Mouse (Mus musculus) forebrain, embryonic 11.5 days (tissue): Measurements from ENCODE around the gene Scn5a. TPM values are rescaled to one million over a fixed set of nuclear protein-coding genes. Genes with fewer than 3 reads are reported as not detected.

Source experiments
- ATAC-seq: fragments of 200-750 bp; cut with Nextera tagmentation; replicated peaks from 2 replicates; pipeline ENCODE4 v1.8.0; 2017; ENCODE audit warnings: moderate TSS enrichment; ENCODE audit not compliant: low FRiP score
- DNase-seq: peaks from one replicate; pipeline ENCODE4 v3.0.0-alpha.2; 2017; ENCODE audit warnings: low spot score
- H3K27ac ChIP-seq: fragments of 300-500 bp; sonication (generic); 2 replicates; pipeline ENCODE4 v1.5.1; 2014; ENCODE audit warnings: low read depth, low read length
- H3K27me3 ChIP-seq: fragments of 300-500 bp; sonication (generic); 2 replicates; pipeline ENCODE4 v1.6.1; 2014; ENCODE audit warnings: mild to moderate bottlenecking, low read length, mixed read lengths; ENCODE audit not compliant: control insufficient read depth, insufficient read depth
- H3K36me3 ChIP-seq: fragments of 300-500 bp; sonication (generic); 2 replicates; pipeline ENCODE4 v1.6.1; 2014; ENCODE audit warnings: mild to moderate bottlenecking, low read length, moderate library complexity, mixed read lengths; ENCODE audit not compliant: control insufficient read depth, insufficient read depth
- H3K4me1 ChIP-seq: fragments of 300-500 bp; sonication (generic); replicated peaks from 2 replicates; pipeline ENCODE4 v1.6.1; 2014; ENCODE audit warnings: low read length, mixed read lengths; ENCODE audit not compliant: control insufficient read depth, insufficient read depth
- H3K4me2 ChIP-seq: fragments of 300-500 bp; sonication (generic); 2 replicates; pipeline ENCODE4 v1.6.1; 2014; ENCODE audit warnings: low read depth, mild to moderate bottlenecking, low read length, moderate library complexity, mixed read lengths; ENCODE audit not compliant: severe bottlenecking
- H3K4me3 ChIP-seq: fragments of 300-500 bp; sonication (generic); 2 replicates; pipeline ENCODE4 v1.5.1; 2014; ENCODE audit warnings: low read depth, low read length
- H3K9ac ChIP-seq: fragments of 300-500 bp; sonication (generic); 2 replicates; pipeline ENCODE4 v1.6.1; 2014; ENCODE audit warnings: low read length
- H3K9me3 ChIP-seq: fragments of 300-500 bp; sonication (generic); 2 replicates; pipeline ENCODE4 v1.6.1; 2016; ENCODE audit warnings: low read length, mixed read lengths; ENCODE audit not compliant: control insufficient read depth
- WGBS: fragments of 180-500 bp; shearing (Covaris S2); extraction: QIAGEN DNeasy Blood & Tissue Kit; methylation state at CpG from one replicate; pipeline ENCODE4 v1.1.7; 2014; 5-methylcytosine and 5-hydroxymethylcytosine counted together
- polyA plus RNA-seq: library from polyadenylated mRNA; unstranded; fragments of >200 nt; fragmentation: Nextera tagmentation; extraction: Ambion mirVana; gene quantifications from 2 replicates; pipeline ENCODE4 v1.2.1, GENCODE M21; 2014

Gene Scn5a
- polyA plus RNA-seq, 1 experiment from 2014 or later: 3.2 TPM

GRCm38 (mm10) chr9:119531684-119532417, 47.0 kb downstream of the Scn5a start:
- Histone ChIP-seq H3K4me3 (no peak overlapping the region), H3K36me3 (no peaks in the 10 kb centered on the region), H3K9ac (no peak overlapping the region), H3K27ac (no peak overlapping the region), H3K9me3 (no peaks in the 10 kb centered on the region), H3K27me3 (peaks cover 33% of the 10 kb centered on the region), H3K4me2 (no peak overlapping the region), H3K4me1 (no peaks in the 10 kb centered on the region)
- ATAC-seq (no peak), DNase-seq (no peak)
- 3% methylated on average over 10 of the region's 10 CpGs for WGBS

GRCm38 (mm10) chr9:119524511-119524910, 54.3 kb downstream of the Scn5a start:
- H3K4me3 ChIP-seq: no peak overlapping the region
- ATAC-seq: no peak
- no peaks in the 10 kb centered on the region for H3K4me1 ChIP-seq
- no peak for DNase-seq
- no peaks in the 10 kb centered on the region; the same call in 1 of the 2 replicates for H3K36me3 ChIP-seq
- WGBS: 89% methylated on average over 6 of the region's 6 CpGs
- peaks cover 3% of the 10 kb centered on the region for H3K27me3 ChIP-seq
- no peaks in the 10 kb centered on the region for H3K9me3 ChIP-seq
- no peak overlapping the region for H3K4me2 ChIP-seq
- H3K27ac ChIP-seq: no peak overlapping the region
- no peak overlapping the region for H3K9ac ChIP-seq

- Histone ChIP-seq H3K36me3 (no peaks in the 10 kb centered on the region; the same call in 1 of the 2 replicates), H3K27ac (no peak overlapping the region), H3K4me2 (no peak overlapping the region), H3K9me3 (no peaks in the 10 kb centered on the region), H3K9ac (no peak overlapping the region), H3K4me1 (no peaks in the 10 kb centered on the region), H3K27me3 (no peaks in the 10 kb centered on the region; the same call in 1 of the 2 replicates), H3K4me3 (no peak overlapping the region)
- 89% methylated on average over 8 of the region's 8 CpGs for WGBS
- no peak for DNase-seq
- no peak for ATAC-seq
Observed at GRCm38 (mm10) chr9:119523301-119523700, 55.5 kb downstream of the Scn5a start.

GRCm38 (mm10) chr9:119519116-119519515, 59.7 kb downstream of the Scn5a start:
- no peak overlapping the region for H3K27ac ChIP-seq
- no peak overlapping the region for H3K4me3 ChIP-seq
- no peaks in the 10 kb centered on the region for H3K4me1 ChIP-seq
- WGBS: 52% methylated on average over 23 of the region's 23 CpGs
- no peaks in the 10 kb centered on the region for H3K27me3 ChIP-seq
- DNase-seq: no peak
- no peaks in the 10 kb centered on the region for H3K9me3 ChIP-seq
- H3K4me2 ChIP-seq: no peak overlapping the region
- H3K36me3 ChIP-seq: no peaks in the 10 kb centered on the region
- no peak overlapping the region for H3K9ac ChIP-seq
- no peak for ATAC-seq

- H3K9me3 ChIP-seq: no peaks in the 10 kb centered on the region
- ATAC-seq: no peak
- DNase-seq: no peak
- no peak overlapping the region for H3K27ac ChIP-seq
- H3K4me1 ChIP-seq: no peaks in the 10 kb centered on the region
- H3K4me2 ChIP-seq: no peak overlapping the region
- no peaks in the 10 kb centered on the region for H3K36me3 ChIP-seq
- H3K4me3 ChIP-seq: no peak overlapping the region
- H3K27me3 ChIP-seq: no peaks in the 10 kb centered on the region
- WGBS: 78% methylated on average over 8 of the region's 8 CpGs
- H3K9ac ChIP-seq: no peak overlapping the region
Observed at GRCm38 (mm10) chr9:119518177-119518576, 60.6 kb downstream of the Scn5a start.

GRCm38 (mm10) chr9:119517467-119517866, 61.3 kb downstream of the Scn5a start:
- no peaks in the 10 kb centered on the region for H3K9me3 ChIP-seq
- H3K9ac ChIP-seq: no peak overlapping the region
- DNase-seq: no peak
- no peaks in the 10 kb centered on the region for H3K27me3 ChIP-seq
- 43% methylated on average over 20 of the region's 20 CpGs for WGBS
- no peaks in the 10 kb centered on the region for H3K4me1 ChIP-seq
- no peak for ATAC-seq
- H3K4me3 ChIP-seq: no peak overlapping the region
- H3K27ac ChIP-seq: no peak overlapping the region
- H3K4me2 ChIP-seq: no peak overlapping the region
- H3K36me3 ChIP-seq: no peaks in the 10 kb centered on the region

- DNase-seq: no peak
- Histone ChIP-seq H3K4me3 (no peak overlapping the region), H3K36me3 (no peaks in the 10 kb centered on the region), H3K27me3 (no peaks in the 10 kb centered on the region), H3K9ac (no peak overlapping the region), H3K4me1 (no peaks in the 10 kb centered on the region), H3K4me2 (no peak overlapping the region), H3K9me3 (no peaks in the 10 kb centered on the region), H3K27ac (no peak overlapping the region)
- WGBS: 85% methylated on average over 5 of the region's 5 CpGs
- no peak for ATAC-seq
Observed at GRCm38 (mm10) chr9:119516815-119517214, 62.0 kb downstream of the Scn5a start.

- H3K9me3 ChIP-seq: no peaks in the 10 kb centered on the region
- no peak overlapping the region for H3K4me2 ChIP-seq
- no peak overlapping the region for H3K27ac ChIP-seq
- ATAC-seq: no peak
- DNase-seq: no peak
- no peaks in the 10 kb centered on the region for H3K4me1 ChIP-seq
- no peaks in the 10 kb centered on the region for H3K27me3 ChIP-seq
- no peak overlapping the region for H3K9ac ChIP-seq
- WGBS: 91% methylated on average over 9 of the region's 9 CpGs
- H3K4me3 ChIP-seq: no peak overlapping the region
- H3K36me3 ChIP-seq: no peaks in the 10 kb centered on the region; the same call in 1 of the 2 replicates
Observed at GRCm38 (mm10) chr9:119515454-119515853, 63.4 kb downstream of the Scn5a start.

- Histone ChIP-seq H3K9ac (no peak overlapping the region), H3K4me3 (no peak overlapping the region), H3K27ac (no peak overlapping the region), H3K9me3 (no peaks in the 10 kb centered on the region), H3K27me3 (no peaks in the 10 kb centered on the region), H3K4me2 (no peak overlapping the region), H3K4me1 (no peaks in the 10 kb centered on the region), H3K36me3 (no peaks in the 10 kb centered on the region; the same call in 1 of the 2 replicates)
- DNase-seq (no peak), ATAC-seq (no peak)
- WGBS: 90% methylated on average over 8 of the region's 8 CpGs
Observed at GRCm38 (mm10) chr9:119514986-119515385, 63.8 kb downstream of the Scn5a start.
